In genomic region chr16:91917631-91918096, GRCm38 (mm10) we compare ENCODE assay signal across 8 mouse cellular contexts.
DNase-seq lines count a peak whose midpoint lies in the region; ATAC-seq and TF ChIP-seq lines count a peak whose summit lies in the region.

No protein-coding gene starts in this region.

- peak; percentile 97 for TF ChIP-seq CTCF in heart, adult 2 months (IDR thresholded peaks at IDR 0.05)
- peak; percentile 92 for TF ChIP-seq CTCF in kidney, adult 2 months (conservative IDR thresholded peaks at IDR 0.05; ENCODE audit: insufficient read depth, insufficient read length, low read depth, low read length)
- peak; percentile 95 for TF ChIP-seq CTCF in spleen, adult 2 months (IDR thresholded peaks at IDR 0.05; ENCODE audit: extremely low read depth, insufficient read depth, insufficient read length, insufficient replicate concordance)

- H3K4me2 ChIP-seq in embryonic facial prominence, embryonic 13.5 days, result peak overlapping the region; percentile 50
- peak overlapping the region; percentile 54 for H3K4me2 ChIP-seq in limb, embryonic 13.5 days (replicated peaks)
- peak overlapping the region; percentile 37 for H3K4me2 ChIP-seq in midbrain, embryonic 16.5 days (ENCODE audit: low read length)

- intact Hi-C loops in heart, adult 2 months (cut with DNase I), result loop anchor here (1.0 kb wide), 2 partner anchors 193 to 223 kb away; no protein-coding TSS in a partner anchor

- no peak overlapping the region for H3K27ac ChIP-seq in embryonic facial prominence, embryonic 13.5 days
- H3K27ac ChIP-seq in heart, adult 2 months, result peak overlapping the region; percentile 64
- H3K27ac ChIP-seq in kidney, adult 2 months (ENCODE audit: insufficient read depth, low read depth, low read length), result no peak overlapping the region
- no peak overlapping the region for H3K27ac ChIP-seq in limb, embryonic 13.5 days
- H3K27ac ChIP-seq in midbrain, embryonic 16.5 days (ENCODE audit: low read length), result peak overlapping the region; percentile 10; the same call in 1 of the 2 replicates
- H3K27ac ChIP-seq in spleen, adult 2 months (ENCODE audit: insufficient read depth, low read length), result no peak overlapping the region

- H3K4me1 ChIP-seq in embryonic facial prominence, embryonic 13.5 days, result peaks cover 9% of the 10 kb centered on the region; the same call in 1 of the 2 replicates
- H3K4me1 ChIP-seq in heart, adult 2 months (ENCODE audit: control insufficient read depth, insufficient read depth, low read length), result no peaks in the 10 kb centered on the region
- H3K4me1 ChIP-seq in kidney, adult 2 months (ENCODE audit: control insufficient read depth, insufficient read depth, low read length), result no peaks in the 10 kb centered on the region
- peaks cover 7% of the 10 kb centered on the region for H3K4me1 ChIP-seq in limb, embryonic 13.5 days
- H3K4me1 ChIP-seq in midbrain, embryonic 16.5 days (ENCODE audit: control insufficient read depth, insufficient read depth, low read length), result 0 out of 2 replicates have a peak, but pooled peaks cover 2% of the 10 kb centered on the region
- H3K4me1 ChIP-seq in spleen, adult 2 months (ENCODE audit: control insufficient read depth, insufficient read depth, insufficient read length), result no peaks in the 10 kb centered on the region

- peak overlapping the region; percentile 23 for H3K4me3 ChIP-seq in embryonic facial prominence, embryonic 13.5 days
- peak overlapping the region; percentile 59 for H3K4me3 ChIP-seq in heart, adult 2 months
- H3K4me3 ChIP-seq in kidney, adult 2 months (ENCODE audit: insufficient read depth, low read depth, low read length), result peak overlapping the region; percentile 42
- peak overlapping the region; percentile 26 for H3K4me3 ChIP-seq in limb, embryonic 13.5 days
- H3K4me3 ChIP-seq in midbrain, embryonic 16.5 days (ENCODE audit: low read depth, low read length), result 0 out of 2 replicates have a peak overlapping the region, but pooled peaks have one; percentile 3
- peak overlapping the region; percentile 49 for H3K4me3 ChIP-seq in spleen, adult 2 months (ENCODE audit: extremely low read depth, insufficient read depth, insufficient read length)

- TF ChIP-seq EP300 in heart, adult 2 months (IDR thresholded peaks at IDR 0.05; ENCODE audit: insufficient read depth, low read depth, low read length), result peak; percentile 77

- no peaks in the 10 kb centered on the region for H3K9me3 ChIP-seq in embryonic facial prominence, embryonic 13.5 days
- H3K9me3 ChIP-seq in limb, embryonic 13.5 days, result no peaks in the 10 kb centered on the region
- H3K9me3 ChIP-seq in midbrain, embryonic 16.5 days (replicated peaks; ENCODE audit: control insufficient read depth, low read length, poor library complexity, severe bottlenecking), result no peaks in the 10 kb centered on the region

- H3K36me3 ChIP-seq in embryonic facial prominence, embryonic 13.5 days, result no peaks in the 10 kb centered on the region
- no peaks in the 10 kb centered on the region for H3K36me3 ChIP-seq in heart, adult 2 months (ENCODE audit: control insufficient read depth, insufficient read depth, low read length)
- H3K36me3 ChIP-seq in kidney, adult 2 months (ENCODE audit: control insufficient read depth, insufficient read depth, low read length), result no peaks in the 10 kb centered on the region
- no peaks in the 10 kb centered on the region; the same call in 1 of the 2 replicates for H3K36me3 ChIP-seq in limb, embryonic 13.5 days
- H3K36me3 ChIP-seq in midbrain, embryonic 16.5 days (ENCODE audit: control insufficient read depth, insufficient read depth, low read length), result peaks cover under 1% of the 10 kb centered on the region; the same call in 1 of the 2 replicates
- no peaks in the 10 kb centered on the region for H3K36me3 ChIP-seq in spleen, adult 2 months (ENCODE audit: control insufficient read depth, insufficient read depth, low read length)

- 28% methylated on average over 17 of the region's 17 CpGs for WGBS in embryonic facial prominence, embryonic 13.5 days
- WGBS in heart, adult 2 months, result 3% methylated on average over 17 of the region's 17 CpGs
- 17% methylated on average over 17 of the region's 17 CpGs for WGBS in kidney, adult 2 months
- WGBS in limb, embryonic 13.5 days, result 26% methylated on average over 17 of the region's 17 CpGs
- 24% methylated on average over 17 of the region's 17 CpGs for WGBS in midbrain, embryonic 16.5 days
- 7% methylated on average over 17 of the region's 17 CpGs for WGBS in spleen, adult 2 months

- peak overlapping the region; percentile 47; the same call in 1 of the 2 replicates for H3K9ac ChIP-seq in embryonic facial prominence, embryonic 13.5 days
- H3K9ac ChIP-seq in heart, adult 2 months (ENCODE audit: low read depth, low read length), result peak overlapping the region; percentile 43; the same call in 1 of the 2 replicates
- H3K9ac ChIP-seq in limb, embryonic 13.5 days, result no peak overlapping the region
- H3K9ac ChIP-seq in midbrain, embryonic 16.5 days (ENCODE audit: low read depth, low read length), result no peak overlapping the region; the same call in 1 of the 2 replicates

- no peak for ATAC-seq in embryonic facial prominence, embryonic 13.5 days (ENCODE audit: insufficient number of reproducible peaks, insufficient read depth, low FRiP score, low TSS enrichment, low read depth)
- ATAC-seq in limb, embryonic 13.5 days (ENCODE audit: low FRiP score, low read depth), result peak; percentile 87
- peak; percentile 59; the same call in 1 of the 2 replicates for ATAC-seq in midbrain, embryonic 16.5 days

- no peaks in the 10 kb centered on the region for H3K79me2 ChIP-seq in heart, adult 2 months (replicated peaks; ENCODE audit: control insufficient read depth, insufficient read depth, low read length)

- DNase-seq in 3T3-L1 (ENCODE audit: low read depth, low spot score), result peak; percentile 89
- DNase-seq in adrenal gland, postnatal 4 days (ENCODE audit: low spot score in 2 of 2), result peak; percentile 61 to 71
- peak; percentile 84 to 88 for DNase-seq in heart, adult 2 months
- peak; percentile 84 for DNase-seq in kidney, adult 2 months
- DNase-seq in spleen, adult 2 months (ENCODE audit: low read depth in 1 of 2, low spot score in 2 of 2), result peak; percentile 56 to 80

- no peaks in the 10 kb centered on the region for H3K27me3 ChIP-seq in embryonic facial prominence, embryonic 13.5 days
- no peaks in the 10 kb centered on the region for H3K27me3 ChIP-seq in heart, adult 2 months (ENCODE audit: control insufficient read depth, insufficient read depth, low read length)
- H3K27me3 ChIP-seq in kidney, adult 2 months (replicated peaks; ENCODE audit: control insufficient read depth, insufficient read depth, low read length), result no peaks in the 10 kb centered on the region
- no peaks in the 10 kb centered on the region for H3K27me3 ChIP-seq in limb, embryonic 13.5 days
- no peaks in the 10 kb centered on the region for H3K27me3 ChIP-seq in midbrain, embryonic 16.5 days (ENCODE audit: control insufficient read depth, insufficient read depth, low read depth, low read length)
- no peaks in the 10 kb centered on the region for H3K27me3 ChIP-seq in spleen, adult 2 months (ENCODE audit: control insufficient read depth, insufficient read depth, low read length)

- no peak for TF ChIP-seq POLR2A in heart, adult 2 months (IDR thresholded peaks at IDR 0.05; ENCODE audit: insufficient read depth, low read depth, low read length)
- TF ChIP-seq POLR2A in kidney, adult 2 months (IDR thresholded peaks at IDR 0.05; ENCODE audit: low read depth, low read length), result no peak
- no peak for TF ChIP-seq POLR2A in spleen, adult 2 months (IDR thresholded peaks at IDR 0.05; ENCODE audit: low read depth, low read length)

Comparison
In these comparisons a context has a peak if more than half of its experiments do, and no peak if none do; other contexts are left out.
1. H3K27ac ChIP-seq: peak in heart, adult 2 months (single experiment) and midbrain, embryonic 16.5 days (single experiment); none in embryonic facial prominence, embryonic 13.5 days (single experiment), kidney, adult 2 months (single experiment), limb, embryonic 13.5 days (single experiment) and spleen, adult 2 months (single experiment).
2. H3K4me3 ChIP-seq: peak in every context shown above with its lines; median percentile 59 in heart, adult 2 months; 49 in spleen, adult 2 months; 42 in kidney, adult 2 months; 26 in limb, embryonic 13.5 days; 23 in embryonic facial prominence, embryonic 13.5 days; 3 in midbrain, embryonic 16.5 days.
3. H3K9ac ChIP-seq: peak in embryonic facial prominence, embryonic 13.5 days (single experiment) and heart, adult 2 months (single experiment); none in limb, embryonic 13.5 days (single experiment) and midbrain, embryonic 16.5 days (single experiment).
4. Peak in every context shown above with its lines, with median percentiles within 50 percentile points of each other: DNase-seq, H3K4me2 ChIP-seq and CTCF ChIP-seq.